ENCODE assay signal across 8 mouse cellular contexts in genomic region chr17:29841781-29842690, GRCm38 (mm10).
DNase-seq lines count a peak whose midpoint lies in the region; ATAC-seq lines count a peak whose summit lies in the region.

No protein-coding gene starts in this region.

- peaks cover 4% of the 10 kb centered on the region; the same call in 1 of the 2 replicates for H3K27me3 ChIP-seq in kidney, embryonic 14.5 days (ENCODE audit: control insufficient read depth, insufficient read depth, low read length)

- no peak overlapping the region for H3K27ac ChIP-seq in kidney, embryonic 14.5 days (ENCODE audit: low read depth, low read length)

- H3K9me3 ChIP-seq in kidney, embryonic 14.5 days (ENCODE audit: control insufficient read depth, low read length), result no peaks in the 10 kb centered on the region

- H3K4me1 ChIP-seq in kidney, embryonic 14.5 days (ENCODE audit: control insufficient read depth, insufficient read depth, low read length), result peaks cover 21% of the 10 kb centered on the region

- peak overlapping the region; percentile 52 for H3K4me3 ChIP-seq in kidney, embryonic 14.5 days (ENCODE audit: low read length)

- ATAC-seq in kidney, embryonic 14.5 days (ENCODE audit: low FRiP score, low TSS enrichment), result peak; percentile 47

- H3K4me2 ChIP-seq in kidney, embryonic 14.5 days (replicated peaks; ENCODE audit: low read depth, low read length), result peak overlapping the region; percentile 98

- H3K9ac ChIP-seq in kidney, embryonic 14.5 days (ENCODE audit: low read depth, low read length), result peak overlapping the region; percentile 59

- DNase-seq in Muller cell, postnatal 12 days (ENCODE audit: inconsistent ontology term), result peak; percentile 25
- DNase-seq in embryo, embryonic 10.5 days (ENCODE audit: low spot score), result peak; percentile 82
- DNase-seq in heart, adult 9 months (ENCODE audit: low spot score in 2 of 2), result peak; percentile 39 to 49
- DNase-seq in lung, postnatal 14 days, result peak; percentile 48
- peak; percentile 76 for DNase-seq in retina, postnatal 1 day
- no peak for DNase-seq in cerebellum, adult 8-10 months
- DNase-seq in right cerebral cortex, adult 2 months (ENCODE audit: low spot score in 2 of 2), result no peak

- 4% methylated on average over 43 of the region's 46 CpGs for WGBS in kidney, embryonic 14.5 days

- no peaks in the 10 kb centered on the region for H3K36me3 ChIP-seq in kidney, embryonic 14.5 days (ENCODE audit: control insufficient read depth, insufficient read depth, low read length)

Comparison
In these comparisons a context has a peak if more than half of its experiments do, and no peak if none do; other contexts are left out.
1. DNase-seq: peak in Muller cell, postnatal 12 days (single experiment), embryo, embryonic 10.5 days (single experiment), heart, adult 9 months (2 of 2), lung, postnatal 14 days (single experiment) and retina, postnatal 1 day (single experiment); none in cerebellum, adult 8-10 months (single experiment) and right cerebral cortex, adult 2 months (0 of 2).